Mouse (Mus musculus) midbrain, embryonic 16.5 days (tissue): Measurements from ENCODE around the gene Susd4. TPM values are rescaled to one million over a fixed set of nuclear protein-coding genes. Genes with fewer than 3 reads are reported as not detected.

Source experiments
- ATAC-seq: fragments of 200-750 bp; cut with Nextera tagmentation; 2 replicates; pipeline ENCODE4 v1.8.0; 2017; ENCODE audit warnings: moderate TSS enrichment
- H3K27ac ChIP-seq: fragments of 300-500 bp; sonication (generic); 2 replicates; pipeline ENCODE4 v1.5.1; 2014; ENCODE audit warnings: mild to moderate bottlenecking, low read length, mixed read lengths
- H3K27me3 ChIP-seq: fragments of 300-500 bp; sonication (generic); 2 replicates; pipeline ENCODE4 v1.6.1; 2014; ENCODE audit warnings: low read depth, low read length, mixed read lengths; ENCODE audit not compliant: control insufficient read depth, insufficient read depth
- H3K36me3 ChIP-seq: fragments of 300-500 bp; sonication (generic); 2 replicates; pipeline ENCODE4 v1.6.1; 2014; ENCODE audit warnings: mild to moderate bottlenecking, low read length, moderate library complexity, mixed read lengths; ENCODE audit not compliant: control insufficient read depth, insufficient read depth
- H3K4me1 ChIP-seq: fragments of 300-500 bp; sonication (generic); 2 replicates; pipeline ENCODE4 v1.6.1; 2014; ENCODE audit warnings: mild to moderate bottlenecking, low read length, mixed read lengths; ENCODE audit not compliant: control insufficient read depth, insufficient read depth
- H3K4me2 ChIP-seq: fragments of 300-500 bp; sonication (generic); 2 replicates; pipeline ENCODE4 v1.6.1; 2014; ENCODE audit warnings: mild to moderate bottlenecking, low read length, mixed read lengths
- H3K4me3 ChIP-seq: fragments of 300-500 bp; sonication (generic); 2 replicates; pipeline ENCODE4 v1.5.1; 2014; ENCODE audit warnings: low read depth, mild to moderate bottlenecking, low read length, moderate library complexity, mixed read lengths
- H3K9ac ChIP-seq: fragments of 300-500 bp; sonication (generic); 2 replicates; pipeline ENCODE4 v1.6.1; 2014; ENCODE audit warnings: low read depth, low read length, mixed read lengths
- H3K9me3 ChIP-seq: fragments of 300-500 bp; sonication (generic); replicated peaks from 2 replicates; pipeline ENCODE4 v1.6.1; 2014; ENCODE audit warnings: mild to moderate bottlenecking, low read length, mixed read lengths; ENCODE audit not compliant: control insufficient read depth, poor library complexity, severe bottlenecking
- WGBS: fragments of 180-500 bp; shearing (Covaris S2); extraction: QIAGEN DNeasy Blood & Tissue Kit; methylation state at CpG from one replicate; pipeline ENCODE4 v1.1.7; 2014; 5-methylcytosine and 5-hydroxymethylcytosine counted together
- polyA plus RNA-seq: library from polyadenylated mRNA; unstranded; fragments of >200 nt; fragmentation: Nextera tagmentation; extraction: Ambion mirVana; gene quantifications from 2 replicates; pipeline ENCODE4 v1.2.1, GENCODE M21; 2015

The Susd4 gene
- polyA plus RNA-seq = 86.7 and 89.4 TPM in 2 replicates

DNA sequence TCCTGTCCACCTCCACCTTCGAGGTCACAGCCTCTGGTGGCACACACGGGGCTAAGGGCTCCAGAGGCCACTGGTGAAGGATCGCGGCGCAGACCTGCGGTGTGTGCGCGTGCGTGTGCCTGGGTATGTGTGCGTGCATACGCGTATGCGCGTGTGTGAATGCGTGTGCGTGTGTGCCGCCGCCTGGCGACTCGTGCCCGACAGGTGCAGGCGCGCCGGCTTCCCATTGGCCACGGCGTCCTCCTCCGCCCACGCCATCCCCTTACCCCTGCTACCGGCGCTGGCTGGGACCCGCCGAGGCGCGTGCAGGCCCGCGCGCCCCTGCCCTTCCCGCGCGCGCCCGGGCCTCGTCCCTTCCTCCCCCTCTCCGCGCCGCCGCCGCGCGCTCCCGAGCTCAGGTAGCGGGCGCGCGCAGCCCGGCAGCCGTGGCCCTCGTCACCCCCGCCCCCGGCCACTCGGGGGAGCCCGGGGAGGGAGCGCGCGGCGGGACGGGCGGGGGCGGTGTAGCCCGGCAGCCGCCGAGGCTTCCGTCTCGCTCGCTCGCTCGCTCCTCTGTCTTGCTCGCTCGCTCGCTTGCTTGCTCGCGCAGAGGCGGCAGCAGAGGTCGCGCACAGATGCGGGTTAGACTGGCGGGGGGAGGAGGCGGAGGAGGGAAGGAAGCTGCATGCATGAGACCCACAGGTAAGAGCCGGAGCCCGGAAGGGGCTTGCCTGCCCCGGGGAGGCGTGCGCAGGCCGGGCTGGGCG is at the start of gene Susd4:
Gene Susd4 (plus strand): TSS at position 145 of the 746 bp plus-strand sequence.
- Histone ChIP-seq H3K4me1 (peaks cover 21% of the 10 kb centered on the region), H3K9me3 (no peaks in the 10 kb centered on the region), H3K9ac (peak within 1 kb of the TSS; percentile 93), H3K4me3 (peak within 1 kb of the TSS; percentile 72), H3K36me3 (no peaks in the 10 kb centered on the region; the same call in 1 of the 2 replicates), H3K4me2 (peak within 1 kb of the TSS; percentile 96), H3K27me3 (no peaks in the 10 kb centered on the region), H3K27ac (peak within 1 kb of the TSS; percentile 91)
- peak; percentile 95 for ATAC-seq
- WGBS = under 1% methylated on average over 73 of the region's 95 CpGs

DNA sequence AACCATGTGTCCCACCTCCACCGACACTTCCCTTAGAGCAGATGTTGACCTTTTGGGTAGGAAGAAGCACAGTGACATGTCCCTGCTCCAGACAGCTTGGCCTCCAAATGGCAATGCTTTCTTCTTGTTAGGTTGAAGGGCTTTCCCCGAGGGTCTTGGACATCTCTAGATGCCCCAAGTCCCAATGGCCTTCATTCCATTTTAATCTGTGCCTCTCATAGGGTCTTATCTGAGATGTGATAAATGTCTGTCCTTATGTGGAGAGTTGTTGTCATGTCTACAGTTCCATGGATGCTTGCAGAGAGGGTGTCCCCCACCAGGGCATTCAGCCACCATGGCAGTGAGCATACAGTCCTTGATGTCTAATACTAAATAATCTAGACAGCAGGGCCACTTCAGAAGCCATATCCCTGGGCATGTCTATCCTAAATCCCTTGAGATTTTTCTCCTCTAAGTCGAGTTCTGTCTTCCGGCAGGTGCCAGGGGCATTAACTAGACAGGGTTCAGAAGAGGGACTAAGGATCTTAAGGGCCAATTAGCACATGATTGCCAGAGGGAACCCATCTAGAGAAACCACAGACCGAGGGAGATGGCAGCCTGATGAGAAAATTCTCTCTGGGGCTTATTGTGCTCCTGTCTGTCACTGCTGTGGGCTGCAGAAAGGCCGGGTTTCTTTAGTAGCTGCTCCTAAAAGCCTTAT is 49.3 kb upstream of the Susd4 start:
- Histone ChIP-seq H3K9ac (no peak overlapping the region), H3K36me3 (no peaks in the 10 kb centered on the region), H3K4me1 (peaks cover 3% of the 10 kb centered on the region; the same call in 1 of the 2 replicates), H3K4me3 (no peak overlapping the region), H3K27ac (no peak overlapping the region), H3K27me3 (no peaks in the 10 kb centered on the region), H3K4me2 (no peak overlapping the region), H3K9me3 (no peaks in the 10 kb centered on the region)
- WGBS = 58% methylated on average over 6 of the region's 6 CpGs
- ATAC-seq = no peak

DNA sequence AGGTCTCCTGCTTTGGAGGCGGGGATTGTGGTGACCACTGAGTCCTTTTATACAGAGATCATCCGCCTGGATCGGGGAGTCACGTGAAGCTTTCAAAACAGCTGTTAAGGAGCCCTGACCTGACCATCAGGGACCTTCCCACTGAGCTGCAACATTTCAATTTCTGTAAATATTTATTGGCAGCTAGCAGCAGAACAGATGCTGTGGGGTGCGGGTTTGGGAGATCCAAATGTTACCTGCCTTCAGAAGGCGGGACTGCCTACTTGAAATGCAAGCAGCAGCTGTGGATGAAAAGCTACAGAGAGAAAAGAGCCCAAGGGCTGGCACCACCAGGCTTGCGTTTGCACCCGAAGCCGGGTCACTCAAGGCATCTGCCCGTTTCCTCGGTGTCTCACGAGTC is 36.1 kb upstream of the Susd4 start:
- H3K27me3 ChIP-seq = no peaks in the 10 kb centered on the region
- no peaks in the 10 kb centered on the region for H3K36me3 ChIP-seq
- H3K4me1 ChIP-seq = peaks cover 6% of the 10 kb centered on the region; the same call in 1 of the 2 replicates
- 38% methylated on average over 12 of the region's 12 CpGs for WGBS
- H3K4me2 ChIP-seq = peak overlapping the region; percentile 19; the same call in 1 of the 2 replicates
- no peak for ATAC-seq
- H3K27ac ChIP-seq = no peak overlapping the region
- H3K4me3 ChIP-seq = no peak overlapping the region
- H3K9ac ChIP-seq = peak overlapping the region; percentile 16; the same call in 1 of the 2 replicates
- H3K9me3 ChIP-seq = no peaks in the 10 kb centered on the region

DNA sequence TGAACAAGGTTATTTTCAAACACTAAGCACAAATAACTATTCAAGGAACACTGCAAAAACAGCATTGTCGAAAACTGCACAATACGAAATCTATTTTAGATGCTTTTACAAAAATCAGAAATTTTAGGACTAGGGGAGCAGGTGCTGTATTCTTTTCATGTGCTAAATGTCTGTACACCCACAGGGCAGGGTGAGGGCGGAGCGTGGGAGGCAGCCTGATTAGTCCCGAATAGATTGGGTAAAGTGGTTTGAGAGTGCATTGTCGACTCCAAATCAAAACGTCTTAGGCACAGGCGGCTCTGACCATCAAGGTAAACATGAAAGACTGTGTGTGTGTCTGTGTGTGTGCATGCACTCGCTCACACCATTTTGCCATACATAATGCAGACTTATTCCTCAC is 34.7 kb upstream of the Susd4 start:
- no peaks in the 10 kb centered on the region for H3K9me3 ChIP-seq
- H3K9ac ChIP-seq = no peak overlapping the region
- no peak overlapping the region for H3K4me2 ChIP-seq
- no peak for ATAC-seq
- peaks cover 6% of the 10 kb centered on the region; the same call in 1 of the 2 replicates for H3K4me1 ChIP-seq
- no peak overlapping the region for H3K27ac ChIP-seq
- H3K4me3 ChIP-seq = no peak overlapping the region
- no peaks in the 10 kb centered on the region for H3K36me3 ChIP-seq
- H3K27me3 ChIP-seq = no peaks in the 10 kb centered on the region
- WGBS = 73% methylated on average over 9 of the region's 9 CpGs

DNA sequence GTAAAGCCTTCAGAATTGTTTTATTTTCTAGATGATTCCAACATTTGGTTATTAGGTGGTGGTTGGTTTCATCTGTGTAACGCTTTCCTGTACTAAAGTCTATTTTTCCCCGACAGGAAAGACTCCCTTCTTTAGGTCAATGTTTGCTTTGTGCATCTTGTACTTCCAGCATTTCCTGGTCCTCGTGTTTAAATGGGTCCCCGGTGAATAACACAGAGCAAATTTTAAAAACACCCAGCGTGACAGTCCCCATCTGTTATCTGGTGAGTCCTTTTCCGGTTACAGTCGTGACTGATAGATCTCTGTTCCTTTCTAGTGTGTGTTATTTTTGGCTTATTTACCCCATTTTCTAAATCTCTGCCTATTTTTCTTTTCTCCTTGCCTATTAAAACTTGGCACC is 31.0 kb upstream of the Susd4 start:
- peaks cover 2% of the 10 kb centered on the region; the same call in 1 of the 2 replicates for H3K4me1 ChIP-seq
- 70% methylated on average over 7 of the region's 7 CpGs for WGBS
- no peaks in the 10 kb centered on the region for H3K27me3 ChIP-seq
- H3K9ac ChIP-seq = no peak overlapping the region
- H3K27ac ChIP-seq = no peak overlapping the region
- no peak overlapping the region for H3K4me3 ChIP-seq
- ATAC-seq = no peak
- no peak overlapping the region for H3K4me2 ChIP-seq
- no peaks in the 10 kb centered on the region for H3K36me3 ChIP-seq
- no peaks in the 10 kb centered on the region for H3K9me3 ChIP-seq

DNA sequence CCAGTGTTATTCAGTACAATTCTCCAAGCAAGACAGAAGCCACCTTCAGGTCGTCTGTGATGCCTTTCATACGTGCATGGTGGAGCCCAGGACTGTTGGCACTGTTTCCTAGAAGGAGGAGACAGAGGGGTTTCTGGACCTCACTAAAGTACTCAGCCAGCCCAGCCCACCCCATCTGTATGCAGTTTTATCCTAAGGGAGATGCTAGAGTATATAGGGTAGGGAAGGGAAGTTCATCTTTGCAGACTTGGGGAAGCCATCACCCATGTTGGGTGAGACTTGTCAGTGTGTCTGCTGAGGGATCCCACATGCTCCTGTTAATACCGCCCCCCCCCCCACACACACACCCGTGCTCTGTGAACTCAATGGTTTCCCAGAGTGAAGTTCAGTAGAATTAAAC is 27.8 kb upstream of the Susd4 start:
- H3K9ac ChIP-seq = no peak overlapping the region
- H3K27ac ChIP-seq = no peak overlapping the region
- 68% methylated on average over 4 of the region's 4 CpGs for WGBS
- no peak overlapping the region for H3K4me2 ChIP-seq
- H3K27me3 ChIP-seq = no peaks in the 10 kb centered on the region
- no peak overlapping the region for H3K4me3 ChIP-seq
- no peaks in the 10 kb centered on the region for H3K4me1 ChIP-seq
- ATAC-seq = no peak
- H3K36me3 ChIP-seq = no peaks in the 10 kb centered on the region
- no peaks in the 10 kb centered on the region for H3K9me3 ChIP-seq

DNA sequence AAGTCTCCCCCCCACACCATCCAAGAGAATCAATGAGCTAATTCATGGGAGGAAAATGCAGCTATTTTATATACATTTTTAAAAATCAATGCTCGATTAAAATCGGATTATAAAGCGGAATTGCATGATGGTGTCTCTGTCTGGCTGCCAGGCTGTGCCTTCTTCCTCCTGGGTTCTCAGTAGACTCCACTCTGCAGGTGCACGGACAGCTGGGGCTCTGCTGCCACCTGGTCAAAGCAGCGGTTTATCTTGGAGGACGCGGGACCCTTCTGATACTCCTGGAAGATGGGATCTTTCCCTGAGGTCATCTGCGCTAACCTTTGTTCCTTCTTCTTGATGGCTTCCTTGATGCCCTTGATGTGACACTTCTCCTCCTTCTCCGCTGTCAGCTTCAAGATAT is 16.6 kb upstream of the Susd4 start:
- ATAC-seq = no peak
- H3K4me1 ChIP-seq = no peaks in the 10 kb centered on the region
- WGBS = 92% methylated on average over 9 of the region's 9 CpGs
- H3K4me2 ChIP-seq = no peak overlapping the region
- H3K4me3 ChIP-seq = no peak overlapping the region
- H3K9me3 ChIP-seq = no peaks in the 10 kb centered on the region; the same call in 1 of the 2 replicates
- no peaks in the 10 kb centered on the region for H3K36me3 ChIP-seq
- H3K9ac ChIP-seq = no peak overlapping the region
- no peaks in the 10 kb centered on the region for H3K27me3 ChIP-seq
- H3K27ac ChIP-seq = no peak overlapping the region

DNA sequence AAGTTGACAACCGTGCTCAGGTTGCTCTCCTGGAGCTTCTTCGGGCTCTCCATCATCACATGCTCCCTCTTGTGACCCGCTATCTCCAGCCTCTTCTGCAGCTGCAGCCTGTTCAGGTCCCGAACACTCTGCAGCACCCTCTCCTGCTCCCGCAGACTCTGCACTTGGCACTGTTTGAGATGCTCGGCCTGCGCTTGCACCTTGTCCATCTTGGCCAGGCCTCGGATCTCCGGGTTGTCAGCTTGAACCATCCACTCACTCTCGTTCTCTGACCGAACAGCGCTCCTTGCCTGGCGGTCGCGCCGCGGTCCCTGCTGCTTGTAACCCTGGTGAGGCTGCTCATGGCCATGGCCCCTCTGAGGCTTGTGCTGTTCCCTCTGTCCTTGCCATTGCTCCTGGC is 15.8 kb upstream of the Susd4 start:
- ATAC-seq = no peak
- no peak overlapping the region for H3K4me3 ChIP-seq
- 92% methylated on average over 17 of the region's 17 CpGs for WGBS
- no peaks in the 10 kb centered on the region for H3K27me3 ChIP-seq
- H3K36me3 ChIP-seq = no peaks in the 10 kb centered on the region
- H3K4me2 ChIP-seq = no peak overlapping the region
- no peak overlapping the region for H3K27ac ChIP-seq
- no peaks in the 10 kb centered on the region for H3K4me1 ChIP-seq
- H3K9me3 ChIP-seq = no peaks in the 10 kb centered on the region; the same call in 1 of the 2 replicates
- no peak overlapping the region for H3K9ac ChIP-seq

DNA sequence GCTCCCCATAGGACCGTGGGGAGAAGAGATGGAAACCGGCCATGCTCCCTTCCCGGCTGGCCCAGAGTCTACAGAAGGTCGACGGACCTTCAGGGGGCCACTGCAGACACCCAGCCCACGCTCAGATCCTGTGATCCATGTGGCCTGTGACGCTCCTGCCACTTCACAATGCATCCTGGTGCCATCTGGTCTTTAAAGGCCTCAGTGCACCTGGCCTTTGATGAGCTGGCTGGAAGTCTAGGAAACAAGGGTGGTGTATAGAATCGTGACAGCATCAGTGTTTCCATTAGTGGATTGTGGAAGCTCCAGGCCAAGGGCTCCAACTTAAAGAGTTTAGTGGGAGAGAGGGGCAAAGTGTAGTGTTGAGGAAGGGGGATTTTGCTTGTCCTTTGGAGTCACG is 14.6 kb upstream of the Susd4 start, which contains the start of gene Ccdc185:
Gene Ccdc185 (minus strand): TSS at position 101 of the 400 bp plus-strand sequence.
- Histone ChIP-seq H3K27me3 (no peaks in the 10 kb centered on the region), H3K4me3 (no peak within 1 kb of the TSS), H3K9ac (no peak within 1 kb of the TSS), H3K27ac (no peak within 1 kb of the TSS), H3K9me3 (no peaks in the 10 kb centered on the region; the same call in 1 of the 2 replicates), H3K36me3 (no peaks in the 10 kb centered on the region), H3K4me2 (no peak within 1 kb of the TSS), H3K4me1 (peaks cover 3% of the 10 kb centered on the region; the same call in 1 of the 2 replicates)
- 94% methylated on average over 9 of the region's 9 CpGs for WGBS
- no peak for ATAC-seq
